Mouse (Mus musculus) gastrocnemius, adult 8-10 months (tissue): ENCODE results near the gene Upb1. TPM values are rescaled to one million over a fixed set of nuclear protein-coding genes. Genes with fewer than 3 reads are reported as not detected.
"Not testable (repeated sequence)": the region's sequence is repeated elsewhere in the genome, so short reads cannot be mapped to it uniquely, and the experiment has no call there.

ENCODE experiments used
- DNase-seq, 2 experiments: peaks; one replicate each; pipeline ENCODE4 v3.0.0; 2022; ENCODE audit warnings: low spot score in 2 of 2
- total RNA-seq, 4 experiments: library from RNA; stranded (reverse); gene quantifications; 2 replicates each; pipeline ENCODE4 v1.2.4; 2022

Upb1 gene
- total RNA-seq, 4 experiments from 2014 or later = 0.10 to 0.48 TPM; not detected in 2

- DNase-seq = peak; percentile 43 to 44
Measured at GRCm38 (mm10) chr10:75451036-75451786, 50.3 kb downstream of the Upb1 start.

- not testable (repeated sequence) for DNase-seq
Measured at GRCm38 (mm10) chr10:75456061-75456831, 55.3 kb downstream of the Upb1 start.

GRCm38 (mm10) chr10:75457852-75458251, 56.9 kb downstream of the Upb1 start:
- no peak for DNase-seq

- no peak for DNase-seq
Measured at GRCm38 (mm10) chr10:75458329-75458728, 57.4 kb downstream of the Upb1 start.

- DNase-seq = no peak
Measured at GRCm38 (mm10) chr10:75462728-75463127, 61.8 kb downstream of the Upb1 start.

- peak; percentile 24 to 41 for DNase-seq
Measured at GRCm38 (mm10) chr10:75465781-75466550, 65.1 kb downstream of the Upb1 start.

- no peak for DNase-seq
Measured at GRCm38 (mm10) chr10:75473411-75473810, 72.5 kb downstream of the Upb1 start.

GRCm38 (mm10) chr10:75474571-75474970, 73.7 kb downstream of the Upb1 start:
- DNase-seq = no peak

- DNase-seq = not testable (repeated sequence)
Measured at GRCm38 (mm10) chr10:75475139-75475850, 74.4 kb downstream of the Upb1 start.

- peak in 1 of 2 experiments; percentile 50 for DNase-seq
Measured at GRCm38 (mm10) chr10:75477034-75477433, 76.1 kb downstream of the Upb1 start.

GRCm38 (mm10) chr10:75479955-75480354, 79.0 kb downstream of the Upb1 start:
- no peak for DNase-seq

- DNase-seq = no peak
Measured at GRCm38 (mm10) chr10:75481703-75482102, 80.8 kb downstream of the Upb1 start.

GRCm38 (mm10) chr10:75482271-75482670, 81.4 kb downstream of the Upb1 start:
- DNase-seq = no peak

GRCm38 (mm10) chr10:75482919-75483483, 82.1 kb downstream of the Upb1 start:
- DNase-seq = no peak

- DNase-seq = no peak
Measured at GRCm38 (mm10) chr10:75484066-75484465, 83.2 kb downstream of the Upb1 start.

- no peak for DNase-seq
Measured at GRCm38 (mm10) chr10:75484767-75485166, 83.9 kb downstream of the Upb1 start.

GRCm38 (mm10) chr10:75486086-75486979, 85.4 kb downstream of the Upb1 start:
- DNase-seq = peak; percentile 54 to 57

GRCm38 (mm10) chr10:75487131-75487530, 86.2 kb downstream of the Upb1 start:
- DNase-seq = no peak

GRCm38 (mm10) chr10:75489522-75489921, 88.6 kb downstream of the Upb1 start:
- DNase-seq = no peak

GRCm38 (mm10) chr10:75490731-75491130, 89.8 kb downstream of the Upb1 start:
- DNase-seq = no peak
